Mouse (Mus musculus): ENCODE data around the gene Ndfip2.

- TF ChIP-seq CTCF (IDR thresholded peaks at IDR 0.05; ENCODE audit: low read depth, low read length), result no peak
- TF ChIP-seq POLR2AphosphoS5 (IDR thresholded peaks at IDR 0.05; ENCODE audit: insufficient replicate concordance, low read depth, low read length), result no peak
- TF ChIP-seq GATA1 (IDR thresholded peaks at IDR 0.05; ENCODE audit: borderline replicate concordance, low read length), result no peak
- TF ChIP-seq TAL1 (conservative IDR thresholded peaks at IDR 0.05; ENCODE audit: low read depth, low read length), result no peak
- TF ChIP-seq GATA2 (IDR thresholded peaks at IDR 0.05; ENCODE audit: borderline replicate concordance, low read depth, low read length), result no peak
Measured at GRCm38 (mm10) chr14:105262923-105263322, 4.5 kb downstream of the Ndfip2 start.

Measured in G1E (cell line).